8 mouse cellular contexts compared by ENCODE assay signal in genomic region chr19:6996006-6996405, GRCm38 (mm10). TPM values are rescaled to one million over a fixed set of nuclear protein-coding genes. Genes with fewer than 3 reads are reported as not detected.
A peak's percentile ranks its signal among the peaks of the same experiment; 100 is the strongest.
DNase-seq lines count a peak whose midpoint lies in the region; ATAC-seq and TF ChIP-seq lines count a peak whose summit lies in the region.

Gene Nudt22, minus strand, starts transcription at chr19:6996117.
Gene Trpt1, plus strand, starts transcription at chr19:6996131.

- peak; percentile 82 to 87 for DNase-seq in left cerebral cortex, adult 18-20 months (ENCODE audit: low spot score in 2 of 2)
- no peak for DNase-seq in left cerebral cortex, adult 11 months (ENCODE audit: low spot score)
- peak; percentile 92 for DNase-seq in embryonic facial prominence, embryonic 10.5 days (ENCODE audit: low spot score)
- peak; percentile 95 for DNase-seq in kidney, adult 11 months
- peak; percentile 88 for DNase-seq in limb, embryonic 14.5 days (ENCODE audit: low spot score)
- peak; percentile 59 to 82 for DNase-seq in spleen, postnatal 10 days (ENCODE audit: low spot score in 2 of 2)

- peak within 1 kb of the TSS; percentile 81 for H3K4me2 ChIP-seq in limb, embryonic 14.5 days (replicated peaks; ENCODE audit: low read depth, low read length, severe bottlenecking)
- peak within 1 kb of the TSS; percentile 71 for H3K4me2 ChIP-seq in midbrain, embryonic 16.5 days (ENCODE audit: low read length)

- TF ChIP-seq POLR2A in limb, embryonic 14.5 days (IDR thresholded peaks at IDR 0.05; ENCODE audit: borderline replicate concordance, extremely low read depth, insufficient read depth, insufficient read length) = peak; percentile 32; the same call in 1 of the 2 replicates

- H3K27me3 ChIP-seq in embryonic facial prominence, embryonic 10.5 days (replicated peaks; ENCODE audit: low read depth, poor library complexity, severe bottlenecking) = no peaks in the 10 kb centered on the region
- no peaks in the 10 kb centered on the region for H3K27me3 ChIP-seq in limb, embryonic 14.5 days (ENCODE audit: control insufficient read depth, insufficient read depth, low read length)
- H3K27me3 ChIP-seq in midbrain, embryonic 16.5 days (ENCODE audit: control insufficient read depth, insufficient read depth, low read depth, low read length) = no peaks in the 10 kb centered on the region

- peaks cover 56% of the 10 kb centered on the region for H3K4me1 ChIP-seq in embryonic facial prominence, embryonic 10.5 days
- H3K4me1 ChIP-seq in limb, embryonic 14.5 days (ENCODE audit: control insufficient read depth, insufficient read depth, low read length) = peaks cover 29% of the 10 kb centered on the region
- peaks cover 37% of the 10 kb centered on the region for H3K4me1 ChIP-seq in midbrain, embryonic 16.5 days (ENCODE audit: control insufficient read depth, insufficient read depth, low read length)

- under 1% methylated on average over 24 of the region's 24 CpGs for WGBS in embryonic facial prominence, embryonic 10.5 days
- 0% methylated on average over 24 of the region's 24 CpGs for WGBS in limb, embryonic 14.5 days
- under 1% methylated on average over 24 of the region's 24 CpGs for WGBS in midbrain, embryonic 16.5 days

- ATAC-seq in granulocyte monocyte progenitor cell, adult 5-6 weeks (replicated peaks; ENCODE audit: poor library complexity, severe bottlenecking) = peak; percentile 72
- peak; percentile 80 for ATAC-seq in limb, embryonic 14.5 days (ENCODE audit: low FRiP score, low read depth)
- peak; percentile 68 for ATAC-seq in midbrain, embryonic 16.5 days

- peak within 1 kb of the TSS; percentile 71 for H3K4me3 ChIP-seq in embryonic facial prominence, embryonic 10.5 days
- peak within 1 kb of the TSS; percentile 62 for H3K4me3 ChIP-seq in limb, embryonic 14.5 days (replicated peaks; ENCODE audit: low read length)
- H3K4me3 ChIP-seq in midbrain, embryonic 16.5 days (ENCODE audit: low read depth, low read length) = peak within 1 kb of the TSS; percentile 45

- peaks cover 32% of the 10 kb centered on the region for H3K36me3 ChIP-seq in embryonic facial prominence, embryonic 10.5 days (replicated peaks)
- peaks cover 22% of the 10 kb centered on the region for H3K36me3 ChIP-seq in limb, embryonic 14.5 days (ENCODE audit: control insufficient read depth, insufficient read depth, low read length)
- peaks cover 10% of the 10 kb centered on the region for H3K36me3 ChIP-seq in midbrain, embryonic 16.5 days (ENCODE audit: control insufficient read depth, insufficient read depth, low read length)

- H3K27ac ChIP-seq in embryonic facial prominence, embryonic 10.5 days (replicated peaks) = peak within 1 kb of the TSS; percentile 85
- H3K27ac ChIP-seq in limb, embryonic 14.5 days (replicated peaks; ENCODE audit: low read depth, low read length) = peak within 1 kb of the TSS; percentile 63
- H3K27ac ChIP-seq in midbrain, embryonic 16.5 days (ENCODE audit: low read length) = peak within 1 kb of the TSS; percentile 9

- H3K9ac ChIP-seq in limb, embryonic 14.5 days (ENCODE audit: low read depth, low read length, severe bottlenecking) = peak within 1 kb of the TSS; percentile 68
- peak within 1 kb of the TSS; percentile 58 for H3K9ac ChIP-seq in midbrain, embryonic 16.5 days (ENCODE audit: low read depth, low read length)

- H3K9me3 ChIP-seq in embryonic facial prominence, embryonic 10.5 days = no peaks in the 10 kb centered on the region
- H3K9me3 ChIP-seq in limb, embryonic 14.5 days (ENCODE audit: control insufficient read depth, low read length) = no peaks in the 10 kb centered on the region
- H3K9me3 ChIP-seq in midbrain, embryonic 16.5 days (replicated peaks; ENCODE audit: control insufficient read depth, low read length, poor library complexity, severe bottlenecking) = no peaks in the 10 kb centered on the region; the same call in 1 of the 2 replicates

RNA-seq across cellular contexts. Expression of gene Nudt22, which starts in this region (rescaled TPM):
- 10 to 100 TPM; 12.2 to 14.2 TPM for total RNA-seq in left cerebral cortex, adult 18-20 months (2021)
- 20.1 and 20.9 TPM in 2 replicates for polyA plus RNA-seq in embryonic facial prominence, embryonic 10.5 days (2016; fragmentation: Nextera tagmentation; extraction: Ambion mirVana)
- 8.5 and 14.4 TPM in 2 replicates for total RNA-seq in granulocyte monocyte progenitor cell, adult 5-6 weeks (2014; fragmentation: Nextera tagmentation)
- 3.4 and 14.5 TPM in 2 replicates for total RNA-seq in granulocyte monocyte progenitor cell, adult 5-6 weeks (2017)
- 22.1 and 27.7 TPM in 2 replicates for polyA plus RNA-seq in limb, embryonic 14.5 days (2012; rRNA removed)
- 21.5 and 21.9 TPM in 2 replicates for polyA plus RNA-seq in limb, embryonic 14.5 days (2014; fragmentation: Nextera tagmentation; extraction: Ambion mirVana)
- 19.4 and 19.6 TPM in 2 replicates for polyA plus RNA-seq in midbrain, embryonic 16.5 days (2015; fragmentation: Nextera tagmentation; extraction: Ambion mirVana)

RNA-seq across cellular contexts. Expression of gene Trpt1, which starts in this region (rescaled TPM):
- total RNA-seq in left cerebral cortex, adult 18-20 months (2021) = 10 to 100 TPM; 19.6 to 24.6 TPM
- 8.3 and 8.8 TPM in 2 replicates for polyA plus RNA-seq in embryonic facial prominence, embryonic 10.5 days (2016; fragmentation: Nextera tagmentation; extraction: Ambion mirVana)
- total RNA-seq in granulocyte monocyte progenitor cell, adult 5-6 weeks (2014; fragmentation: Nextera tagmentation) = 3.0 TPM in 1 of 2 replicates, not detected in the other
- total RNA-seq in granulocyte monocyte progenitor cell, adult 5-6 weeks (2017) = 0.21 and 0.60 TPM in 2 replicates
- polyA plus RNA-seq in limb, embryonic 14.5 days (2012; rRNA removed) = 15.1 and 19.9 TPM in 2 replicates
- polyA plus RNA-seq in limb, embryonic 14.5 days (2014; fragmentation: Nextera tagmentation; extraction: Ambion mirVana) = 10.7 and 12.0 TPM in 2 replicates
- 17.2 and 17.3 TPM in 2 replicates for polyA plus RNA-seq in midbrain, embryonic 16.5 days (2015; fragmentation: Nextera tagmentation; extraction: Ambion mirVana)

Comparison
In these comparisons a context has a peak if more than half of its experiments do, and no peak if none do; other contexts are left out.
1. RNA of gene Trpt1 (total RNA-seq): 19.6 to 24.6 TPM in left cerebral cortex, adult 18-20 months; 0.21 to 3.0 TPM in granulocyte monocyte progenitor cell, adult 5-6 weeks; every median in the first group is over 4 times any median in the second.
2. H3K27ac ChIP-seq: peak in every context shown above with its lines; median percentile 85 in embryonic facial prominence, embryonic 10.5 days; 63 in limb, embryonic 14.5 days; 9 in midbrain, embryonic 16.5 days.
3. Peak in every context shown above with its lines, with median percentiles within 50 percentile points of each other: H3K4me3 ChIP-seq and ATAC-seq.